Mouse (Mus musculus): ENCODE data around the gene Gm45713. TPM values are rescaled to one million over a fixed set of nuclear protein-coding genes. Genes with fewer than 3 reads are reported as not detected.
"Not testable (repeated sequence)": the region's sequence is repeated elsewhere in the genome, so short reads cannot be mapped to it uniquely, and the experiment has no call there.

The Gm45713 gene
- polyA plus RNA-seq, 1 experiment from 2014 or later: 0.42 TPM

GRCm38 (mm10) chr7:45119780-45120709, 16.0 kb downstream of the Gm45713 start:
- no peak overlapping the region for H3K4me3 ChIP-seq (replicated peaks)
- H3K27me3 ChIP-seq (replicated peaks): no peaks in the 10 kb centered on the region
- peaks cover 39% of the 10 kb centered on the region for H3K36me3 ChIP-seq
- peaks cover 21% of the 10 kb centered on the region for H3K4me1 ChIP-seq
- H3K27ac ChIP-seq: no peak overlapping the region
- H3K9me3 ChIP-seq: no peaks in the 10 kb centered on the region
- WGBS: 77% methylated on average over 5 of the region's 5 CpGs
- H3K9ac ChIP-seq: no peak overlapping the region
- no peak for ATAC-seq (ENCODE audit: insufficient read depth, low FRiP score, low read depth)
- H3K4me2 ChIP-seq: no peak overlapping the region

DNA sequence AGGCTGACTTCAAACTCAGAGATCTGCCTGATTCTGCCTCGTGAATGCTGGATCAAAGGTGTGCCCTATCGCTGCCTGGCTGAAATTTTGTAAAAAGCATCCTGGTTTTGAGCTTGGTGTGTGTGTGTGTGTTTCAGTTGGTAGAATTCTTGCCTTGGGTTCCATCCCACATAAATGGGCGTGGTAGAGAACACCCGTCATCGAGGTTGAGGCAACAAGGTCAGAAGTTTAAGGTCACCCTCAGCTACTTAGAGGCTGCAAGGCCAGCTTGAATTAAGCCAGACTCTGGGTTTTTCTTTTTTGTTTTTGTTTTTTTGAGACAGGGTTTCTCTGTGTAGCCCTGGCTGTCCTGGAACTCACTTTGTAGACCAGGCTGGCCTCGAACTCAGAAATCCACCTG, 17.7 kb downstream of the Gm45713 start:
- H3K4me2 ChIP-seq: no peak overlapping the region
- 83% methylated on average over 6 of the region's 6 CpGs for WGBS
- no peak overlapping the region for H3K4me3 ChIP-seq (replicated peaks)
- no peak overlapping the region for H3K9ac ChIP-seq
- H3K27me3 ChIP-seq (replicated peaks): no peaks in the 10 kb centered on the region
- H3K27ac ChIP-seq: no peak overlapping the region
- ATAC-seq (ENCODE audit: insufficient read depth, low FRiP score, low read depth): no peak
- H3K36me3 ChIP-seq: peaks cover 35% of the 10 kb centered on the region
- peaks cover 18% of the 10 kb centered on the region for H3K4me1 ChIP-seq
- no peaks in the 10 kb centered on the region for H3K9me3 ChIP-seq

DNA sequence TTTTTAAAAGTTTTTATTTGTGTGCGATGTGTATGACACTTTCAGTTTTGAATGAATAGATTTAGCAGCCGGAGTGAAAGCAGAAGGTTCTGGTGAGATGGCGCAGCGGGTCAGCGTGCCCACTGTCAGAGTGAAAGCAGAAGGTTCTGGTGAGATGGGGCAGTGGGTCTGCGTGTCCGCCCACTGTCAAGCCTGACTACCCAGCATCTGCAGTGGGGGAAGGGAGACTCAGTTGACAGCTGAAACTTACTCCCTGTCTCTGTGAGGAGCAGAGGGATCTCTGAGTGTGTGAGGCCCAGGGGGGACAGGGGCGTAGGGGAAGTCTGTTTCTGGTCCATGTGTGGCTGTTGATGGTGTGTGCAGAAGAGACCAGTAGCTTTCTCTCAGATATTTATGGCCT, 18.5 kb downstream of the Gm45713 start:
- WGBS: 75% methylated on average over 8 of the region's 8 CpGs
- Histone ChIP-seq H3K36me3 (peaks cover 28% of the 10 kb centered on the region), H3K27me3 (replicated peaks) (no peaks in the 10 kb centered on the region), H3K4me2 (no peak overlapping the region), H3K4me1 (peaks cover 11% of the 10 kb centered on the region), H3K9me3 (no peaks in the 10 kb centered on the region), H3K9ac (no peak overlapping the region), H3K4me3 (replicated peaks) (no peak overlapping the region), H3K27ac (peak overlapping the region; percentile 21; the same call in 1 of the 2 replicates)
- no peak for ATAC-seq (ENCODE audit: insufficient read depth, low FRiP score, low read depth)

GRCm38 (mm10) chr7:45113476-45113875, 22.6 kb downstream of the Gm45713 start:
- no peak for ATAC-seq (ENCODE audit: insufficient read depth, low FRiP score, low read depth)

GRCm38 (mm10) chr7:45112529-45112928, 23.5 kb downstream of the Gm45713 start:
- no peak overlapping the region for H3K9ac ChIP-seq
- H3K4me3 ChIP-seq (replicated peaks): no peak overlapping the region
- no peak overlapping the region for H3K4me2 ChIP-seq
- no peaks in the 10 kb centered on the region for H3K36me3 ChIP-seq
- no peak for ATAC-seq (ENCODE audit: insufficient read depth, low FRiP score, low read depth)
- no peaks in the 10 kb centered on the region for H3K9me3 ChIP-seq
- 36% methylated on average over 3 of the region's 3 CpGs for WGBS
- H3K27ac ChIP-seq: no peak overlapping the region
- H3K27me3 ChIP-seq (replicated peaks): no peaks in the 10 kb centered on the region
- no peaks in the 10 kb centered on the region for H3K4me1 ChIP-seq

More at GRCm38 (mm10) chr7:45113476-45113875, 22.6 kb downstream of the Gm45713 start:
- no peaks in the 10 kb centered on the region for H3K36me3 ChIP-seq
- no peaks in the 10 kb centered on the region for H3K27me3 ChIP-seq (replicated peaks)
- H3K4me3 ChIP-seq (replicated peaks): no peak overlapping the region
- no peak overlapping the region for H3K4me2 ChIP-seq
- no peak overlapping the region for H3K9ac ChIP-seq
- H3K9me3 ChIP-seq: no peaks in the 10 kb centered on the region
- WGBS: 71% methylated on average over 2 of the region's 2 CpGs
- no peaks in the 10 kb centered on the region for H3K4me1 ChIP-seq
- no peak overlapping the region for H3K27ac ChIP-seq

DNA sequence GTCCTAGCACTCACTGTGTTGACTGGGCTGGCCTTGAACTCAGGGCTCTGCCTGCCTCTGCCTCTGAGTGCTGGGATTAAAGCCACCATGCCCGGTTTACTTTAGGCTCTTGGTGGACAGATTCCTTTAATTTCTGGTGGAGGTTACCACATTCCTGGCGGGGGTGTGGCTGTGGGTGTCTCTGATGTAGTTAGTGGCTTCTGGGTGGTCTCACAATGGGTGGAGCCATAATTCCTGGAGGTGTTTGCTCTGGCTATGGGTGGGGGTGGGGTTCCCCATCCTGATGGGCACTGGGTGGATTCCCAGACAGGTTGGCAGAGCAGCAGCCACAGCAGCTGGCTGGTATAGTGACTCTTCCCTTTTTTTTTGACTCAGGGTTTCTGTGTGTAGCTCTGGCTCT, 24.1 kb downstream of the Gm45713 start:
- no peaks in the 10 kb centered on the region for H3K36me3 ChIP-seq
- no peaks in the 10 kb centered on the region for H3K9me3 ChIP-seq
- H3K4me2 ChIP-seq: no peak overlapping the region
- H3K9ac ChIP-seq: no peak overlapping the region
- H3K4me3 ChIP-seq (replicated peaks): no peak overlapping the region
- ATAC-seq (ENCODE audit: insufficient read depth, low FRiP score, low read depth): peak; percentile 34; the same call in 1 of the 2 replicates
- H3K27ac ChIP-seq: no peak overlapping the region
- 45% methylated on average over 2 of the region's 2 CpGs for WGBS
- H3K27me3 ChIP-seq (replicated peaks): no peaks in the 10 kb centered on the region
- H3K4me1 ChIP-seq: no peaks in the 10 kb centered on the region

DNA sequence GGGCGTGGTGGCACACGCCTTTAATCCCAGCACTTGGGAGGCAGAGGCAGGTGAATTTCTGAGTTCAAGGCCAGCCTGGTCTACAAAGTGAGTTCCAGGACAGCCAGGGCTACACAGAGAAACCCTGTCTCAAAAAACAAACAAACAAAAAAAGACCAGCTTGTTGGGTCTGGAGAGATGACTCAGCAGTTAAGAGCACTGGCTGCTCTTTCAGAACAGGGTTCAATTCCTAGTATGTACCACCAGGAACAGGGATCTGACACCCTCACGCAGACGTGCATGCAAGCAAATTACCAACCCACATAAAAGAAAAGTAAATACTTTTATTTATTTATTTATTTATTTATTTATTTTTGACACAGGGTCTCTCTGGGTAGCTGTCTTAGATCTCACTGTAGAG, 25.9 kb downstream of the Gm45713 start:
- H3K9ac ChIP-seq; H3K27me3 ChIP-seq (replicated peaks); H3K36me3 ChIP-seq; H3K9me3 ChIP-seq; ATAC-seq (ENCODE audit: insufficient read depth, low FRiP score, low read depth); H3K4me1 ChIP-seq; H3K27ac ChIP-seq; H3K4me2 ChIP-seq; H3K4me3 ChIP-seq (replicated peaks): not testable (repeated sequence)
- WGBS: 82% methylated on average over 4 of the region's 4 CpGs

- WGBS: 52% methylated on average over 5 of the region's 5 CpGs
- no peak overlapping the region for H3K9ac ChIP-seq
These were observed 28.9 kb downstream of the Gm45713 start for GRCm38 (mm10) chr7:45107052-45107645.

GRCm38 (mm10) chr7:45106441-45106840, 29.6 kb downstream of the Gm45713 start:
- H3K4me2 ChIP-seq: no peak overlapping the region
- no peaks in the 10 kb centered on the region for H3K9me3 ChIP-seq
- ATAC-seq (ENCODE audit: insufficient read depth, low FRiP score, low read depth): no peak
- no peak overlapping the region for H3K4me3 ChIP-seq (replicated peaks)
- H3K9ac ChIP-seq: no peak overlapping the region
- H3K36me3 ChIP-seq: no peaks in the 10 kb centered on the region
- WGBS: 64% methylated on average over 6 of the region's 6 CpGs
- H3K27ac ChIP-seq: no peak overlapping the region
- H3K4me1 ChIP-seq: peaks cover 22% of the 10 kb centered on the region
- H3K27me3 ChIP-seq (replicated peaks): no peaks in the 10 kb centered on the region

More at GRCm38 (mm10) chr7:45107052-45107645, 28.9 kb downstream of the Gm45713 start:
- H3K27me3 ChIP-seq (replicated peaks): no peaks in the 10 kb centered on the region
- no peaks in the 10 kb centered on the region for H3K36me3 ChIP-seq
- no peak overlapping the region for H3K4me2 ChIP-seq
- no peaks in the 10 kb centered on the region for H3K9me3 ChIP-seq
- ATAC-seq (ENCODE audit: insufficient read depth, low FRiP score, low read depth): no peak
- H3K4me3 ChIP-seq (replicated peaks): no peak overlapping the region
- H3K4me1 ChIP-seq: peaks cover 17% of the 10 kb centered on the region
- no peak overlapping the region for H3K27ac ChIP-seq

GRCm38 (mm10) chr7:45105491-45105890, 30.5 kb downstream of the Gm45713 start:
- Histone ChIP-seq H3K9ac (no peak overlapping the region), H3K4me3 (replicated peaks) (no peak overlapping the region), H3K36me3 (no peaks in the 10 kb centered on the region), H3K27ac (no peak overlapping the region), H3K27me3 (replicated peaks) (no peaks in the 10 kb centered on the region), H3K4me1 (peaks cover 22% of the 10 kb centered on the region), H3K9me3 (no peaks in the 10 kb centered on the region), H3K4me2 (no peak overlapping the region)
- WGBS: 67% methylated on average over 8 of the region's 8 CpGs
- no peak for ATAC-seq (ENCODE audit: insufficient read depth, low FRiP score, low read depth)

DNA sequence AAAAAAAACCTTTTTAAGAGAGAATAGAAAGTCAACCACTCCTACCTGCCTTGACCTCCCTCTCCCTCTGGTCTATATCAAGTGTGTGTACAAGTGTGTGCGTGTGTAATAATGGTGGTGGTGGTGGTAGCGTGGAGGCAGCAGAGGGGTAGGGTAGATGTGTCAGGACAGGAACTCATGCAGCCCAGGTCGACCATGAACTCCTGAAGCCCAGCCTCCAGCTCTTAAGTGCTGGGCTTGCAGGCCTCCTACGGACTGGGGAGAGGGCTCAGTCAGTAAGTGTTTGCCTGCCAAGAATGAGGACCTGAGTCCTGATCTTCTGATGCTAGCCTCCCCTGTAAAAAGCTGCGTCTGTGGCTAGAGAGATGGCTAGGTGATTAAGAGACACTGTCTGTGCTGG, 31.1 kb downstream of the Gm45713 start:
- H3K27me3 ChIP-seq (replicated peaks): no peaks in the 10 kb centered on the region
- 72% methylated on average over 5 of the region's 5 CpGs for WGBS
- ATAC-seq (ENCODE audit: insufficient read depth, low FRiP score, low read depth): no peak
- no peaks in the 10 kb centered on the region for H3K36me3 ChIP-seq
- H3K4me2 ChIP-seq: no peak overlapping the region
- no peaks in the 10 kb centered on the region for H3K9me3 ChIP-seq
- no peak overlapping the region for H3K9ac ChIP-seq
- H3K4me3 ChIP-seq (replicated peaks): no peak overlapping the region
- H3K4me1 ChIP-seq: peaks cover 22% of the 10 kb centered on the region
- H3K27ac ChIP-seq: no peak overlapping the region

GRCm38 (mm10) chr7:45103652-45104180, 32.3 kb downstream of the Gm45713 start, which contains the start of gene Fcgrt:
Gene Fcgrt, minus strand, starts transcription at chr7:45103851.
- Histone ChIP-seq H3K27me3 (replicated peaks) (no peaks in the 10 kb centered on the region), H3K36me3 (no peaks in the 10 kb centered on the region), H3K9me3 (no peaks in the 10 kb centered on the region), H3K4me2 (peak within 1 kb of the TSS; percentile 59), H3K9ac (peak within 1 kb of the TSS; percentile 9; the same call in 1 of the 2 replicates), H3K27ac (peak within 1 kb of the TSS; percentile 93), H3K4me3 (replicated peaks) (peak within 1 kb of the TSS; percentile 44), H3K4me1 (peaks cover 22% of the 10 kb centered on the region)
- WGBS: 19% methylated on average over 7 of the region's 7 CpGs
- ATAC-seq (ENCODE audit: insufficient read depth, low FRiP score, low read depth): peak; percentile 93
